Mouse (Mus musculus) cerebellum, postnatal 10 days (tissue): ENCODE measurements around the gene Plekho1.
"Not testable (repeated sequence)": the region's sequence is repeated elsewhere in the genome, so short reads cannot be mapped to it uniquely, and the experiment has no call there.

Source experiments
- DNase-seq, 2 experiments: peaks; one replicate each; pipeline ENCODE4 v3.0.0; 2021; ENCODE audit warnings: mixed read lengths in 2 of 2

The Plekho1 gene

DNA sequence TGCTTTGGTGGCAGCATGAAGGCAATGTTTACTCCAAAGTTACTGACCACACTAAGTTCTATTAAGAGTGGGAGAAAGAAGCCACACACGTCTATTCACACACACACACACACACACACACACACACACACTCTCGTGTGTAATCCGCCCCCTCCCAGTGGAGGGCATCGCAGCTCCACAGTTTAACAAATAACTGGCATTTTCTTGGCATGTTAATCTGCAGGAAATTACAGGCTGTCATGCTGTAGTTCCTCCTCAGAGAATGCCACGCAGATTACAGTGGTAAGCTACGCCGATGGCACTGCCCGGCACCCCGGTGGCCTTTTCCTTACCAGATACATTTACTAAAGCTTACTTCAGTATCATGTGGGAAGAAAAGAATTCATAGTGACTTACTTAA lies 17.5 kb downstream of the Plekho1 start:
- DNase-seq: no peak

GRCm38 (mm10) chr3:95977587-95977986 lies 18.2 kb downstream of the Plekho1 start:
- not testable (repeated sequence) for DNase-seq

GRCm38 (mm10) chr3:95977079-95977478 lies 18.7 kb downstream of the Plekho1 start:
- DNase-seq: no peak

DNA sequence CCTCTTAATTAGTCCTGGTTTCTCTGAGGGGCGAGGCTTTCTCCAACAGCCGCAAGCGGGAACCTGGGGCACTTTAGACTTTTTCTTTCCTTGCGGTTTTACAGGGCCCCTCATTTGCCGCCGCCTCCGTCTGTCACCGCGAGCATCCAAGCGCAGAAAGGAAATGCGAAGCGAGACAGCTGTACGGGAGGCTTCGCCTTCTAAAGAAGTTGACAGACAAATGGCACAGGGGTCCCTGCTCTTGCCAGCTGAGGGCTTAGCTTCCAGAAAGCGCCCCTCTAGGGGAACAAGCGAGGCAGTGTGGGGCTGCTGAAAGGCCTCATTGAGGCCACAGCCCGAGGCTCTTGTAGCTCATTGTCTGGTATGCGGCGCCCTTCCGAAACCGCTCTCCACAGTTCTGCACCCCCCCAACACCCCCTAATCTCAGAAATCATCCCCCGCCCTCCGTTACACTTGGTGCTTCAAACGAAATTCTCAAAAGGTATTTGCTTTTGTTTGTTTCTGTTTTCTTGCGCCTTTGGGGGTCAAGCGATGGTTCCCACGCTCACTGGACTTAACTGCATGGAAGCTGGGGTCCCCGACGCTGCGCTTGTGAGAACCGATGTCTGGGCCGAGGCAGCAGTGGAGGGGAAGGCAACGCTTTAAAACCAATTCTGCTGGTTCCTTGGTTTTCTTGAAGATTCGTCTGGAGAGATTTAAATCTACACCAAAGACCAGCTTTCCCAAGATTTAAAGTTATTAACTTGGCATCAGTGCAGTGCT lies 22.7 kb downstream of the Plekho1 start:
- DNase-seq: peak; percentile 66 to 76

DNA sequence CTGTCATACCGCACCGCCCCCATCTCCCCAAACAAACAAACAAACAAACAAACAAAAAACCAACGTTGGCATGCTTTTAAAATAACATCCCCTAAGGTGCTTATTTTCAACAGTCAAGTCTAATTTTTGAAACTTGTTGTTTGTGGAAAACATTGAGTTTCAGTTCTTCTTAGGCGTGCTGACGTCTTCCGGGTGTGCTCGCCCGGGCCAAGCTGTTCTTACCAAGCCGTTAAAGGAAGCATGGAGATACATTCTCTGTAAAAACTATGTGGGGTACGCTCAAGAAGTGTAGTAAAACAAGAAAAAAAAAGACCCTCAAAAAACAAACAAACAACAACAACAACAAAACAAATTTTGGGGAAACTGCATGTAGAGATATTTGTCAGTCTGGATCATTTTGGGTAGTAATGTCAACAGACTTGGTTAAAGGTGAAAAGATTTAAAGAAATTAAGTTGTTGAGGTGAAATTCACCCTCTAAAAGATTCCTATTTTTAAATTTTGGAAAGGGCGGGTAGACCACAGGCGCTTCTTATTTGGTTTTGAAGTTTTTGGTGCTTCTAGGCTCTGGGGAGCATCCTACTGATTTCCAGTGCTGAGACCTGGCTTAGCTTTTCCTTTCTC lies 23.4 kb downstream of the Plekho1 start:
- DNase-seq: no peak

DNA sequence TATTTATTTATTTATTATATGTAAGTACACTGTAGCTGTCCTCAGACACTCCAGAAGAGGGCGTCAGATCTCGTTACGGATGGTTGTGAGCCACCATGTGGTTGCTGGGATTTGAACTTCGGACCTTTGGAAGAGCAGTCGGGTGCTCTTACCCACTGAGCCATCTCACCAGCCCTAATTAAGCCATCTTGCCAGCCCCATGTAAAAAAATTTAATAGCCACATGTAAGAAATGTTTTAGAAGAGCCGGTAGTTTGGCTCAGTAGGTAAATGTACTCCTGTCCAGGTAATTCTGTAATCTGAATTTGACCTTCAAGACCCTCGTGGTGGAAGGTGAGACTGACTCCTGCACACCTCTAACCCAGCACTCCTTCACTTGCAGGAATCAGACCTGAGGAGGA lies 25.1 kb downstream of the Plekho1 start:
- DNase-seq: not testable (repeated sequence)

DNA sequence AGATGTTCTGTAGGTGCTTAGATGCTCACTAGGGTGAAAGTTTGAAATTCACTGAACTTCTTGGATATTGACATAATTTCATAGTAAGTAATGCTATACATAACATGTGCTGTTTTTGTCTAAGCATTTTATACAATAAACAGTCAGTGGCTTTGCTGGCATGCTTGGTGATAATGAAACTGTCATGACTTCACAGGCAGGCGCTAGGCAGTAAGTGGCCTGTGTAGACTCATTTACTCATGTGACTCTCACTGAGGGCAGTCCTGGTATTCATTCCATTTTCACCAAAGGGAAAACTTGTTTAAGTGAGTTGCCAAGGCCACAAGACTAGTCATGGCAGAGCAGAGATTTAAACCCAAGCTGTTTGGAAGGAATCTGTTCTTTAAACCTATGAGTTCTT lies 26.5 kb downstream of the Plekho1 start:
- DNase-seq: no peak

DNA sequence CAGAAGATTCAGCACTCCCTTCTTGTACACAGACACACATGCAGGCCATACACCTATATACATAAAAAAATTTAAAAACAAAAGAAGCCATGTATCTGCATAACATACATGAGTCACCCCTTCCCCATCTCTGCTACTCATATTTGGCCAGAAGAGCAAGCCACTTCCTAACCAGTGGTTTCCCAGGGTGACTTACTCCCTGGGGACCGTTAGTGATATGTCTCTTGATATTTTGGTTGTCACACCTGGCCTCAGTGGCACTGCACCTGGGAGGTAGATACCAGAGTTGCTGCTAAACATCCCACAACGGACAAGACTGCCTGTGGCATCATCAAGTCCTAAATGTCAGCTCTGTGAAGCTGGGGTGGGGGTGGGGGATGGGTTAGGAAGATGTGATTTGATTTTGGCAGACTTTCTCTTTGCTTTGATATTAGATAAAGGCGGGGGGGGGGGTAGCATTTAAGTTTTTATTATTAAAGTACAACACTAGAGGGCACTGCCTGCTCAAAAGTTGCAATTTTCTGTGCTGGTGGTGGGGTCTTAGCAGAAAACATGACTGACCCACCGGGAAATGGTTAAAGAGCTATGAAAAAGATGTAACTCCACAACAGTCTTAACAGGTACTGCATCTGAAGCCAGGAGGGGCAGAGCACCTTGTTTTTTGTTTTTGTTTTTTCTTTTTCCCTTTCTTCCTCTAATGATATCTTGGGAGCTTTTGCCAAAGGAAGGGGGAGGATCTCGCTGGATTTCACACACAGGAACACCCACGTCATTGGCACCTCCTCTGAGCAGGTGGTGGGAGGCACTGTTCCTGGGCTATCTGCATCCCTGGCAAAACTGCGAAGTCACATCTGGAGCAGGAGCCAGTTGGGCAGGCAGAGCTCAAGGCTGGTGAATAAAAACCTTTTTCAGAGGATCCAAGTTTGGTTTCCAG lies 30.0 kb downstream of the Plekho1 start:
- peak; percentile 68 to 82 for DNase-seq

DNA sequence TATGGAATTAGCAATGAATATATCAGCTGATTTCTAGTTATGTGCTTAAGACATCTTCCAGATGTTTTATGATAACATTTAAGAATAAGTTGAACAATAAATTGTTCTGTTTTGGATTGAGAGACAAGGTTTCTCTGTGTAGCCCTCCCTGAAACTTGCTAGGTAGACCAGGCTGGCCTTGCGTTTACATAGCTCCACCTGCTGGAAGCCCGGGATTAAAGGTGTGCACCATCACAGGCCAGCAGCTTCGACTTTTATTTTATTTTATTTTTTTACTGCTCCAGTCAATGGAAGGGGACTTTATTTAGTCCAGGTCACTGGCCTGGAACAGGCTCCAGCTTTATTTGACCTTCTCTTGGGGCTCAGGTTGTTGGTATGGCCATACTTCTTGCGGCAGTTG lies 32.1 kb downstream of the Plekho1 start:
- peak; percentile 64 to 74 for DNase-seq

GRCm38 (mm10) chr3:95963230-95963629 lies 32.6 kb downstream of the Plekho1 start:
- DNase-seq: no peak

DNA sequence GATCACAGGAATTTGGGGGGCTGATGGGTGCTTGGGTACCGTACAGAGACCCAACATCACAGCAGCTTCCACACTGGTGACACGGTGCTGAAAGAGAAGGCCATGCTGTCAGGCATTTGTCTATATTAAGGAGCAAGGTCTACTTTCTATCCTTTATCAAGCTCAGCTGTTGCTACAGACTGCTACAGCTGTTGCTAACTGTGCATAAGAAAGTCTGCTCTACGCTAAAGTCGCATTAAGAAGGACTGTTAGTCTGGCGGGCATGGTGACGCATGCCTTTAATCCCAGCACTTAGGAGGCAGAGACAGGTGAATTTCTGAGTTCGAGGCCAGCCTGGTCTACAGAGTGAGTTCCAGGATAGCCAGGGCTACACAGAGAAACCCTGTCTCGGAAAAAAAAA lies 33.6 kb downstream of the Plekho1 start:
- not testable (repeated sequence) for DNase-seq

GRCm38 (mm10) chr3:95959807-95960206 lies 36.0 kb downstream of the Plekho1 start:
- no peak for DNase-seq

- peak; percentile 28 to 59 for DNase-seq
Measured at GRCm38 (mm10) chr3:95959082-95959481, 36.7 kb downstream of the Plekho1 start.

DNA sequence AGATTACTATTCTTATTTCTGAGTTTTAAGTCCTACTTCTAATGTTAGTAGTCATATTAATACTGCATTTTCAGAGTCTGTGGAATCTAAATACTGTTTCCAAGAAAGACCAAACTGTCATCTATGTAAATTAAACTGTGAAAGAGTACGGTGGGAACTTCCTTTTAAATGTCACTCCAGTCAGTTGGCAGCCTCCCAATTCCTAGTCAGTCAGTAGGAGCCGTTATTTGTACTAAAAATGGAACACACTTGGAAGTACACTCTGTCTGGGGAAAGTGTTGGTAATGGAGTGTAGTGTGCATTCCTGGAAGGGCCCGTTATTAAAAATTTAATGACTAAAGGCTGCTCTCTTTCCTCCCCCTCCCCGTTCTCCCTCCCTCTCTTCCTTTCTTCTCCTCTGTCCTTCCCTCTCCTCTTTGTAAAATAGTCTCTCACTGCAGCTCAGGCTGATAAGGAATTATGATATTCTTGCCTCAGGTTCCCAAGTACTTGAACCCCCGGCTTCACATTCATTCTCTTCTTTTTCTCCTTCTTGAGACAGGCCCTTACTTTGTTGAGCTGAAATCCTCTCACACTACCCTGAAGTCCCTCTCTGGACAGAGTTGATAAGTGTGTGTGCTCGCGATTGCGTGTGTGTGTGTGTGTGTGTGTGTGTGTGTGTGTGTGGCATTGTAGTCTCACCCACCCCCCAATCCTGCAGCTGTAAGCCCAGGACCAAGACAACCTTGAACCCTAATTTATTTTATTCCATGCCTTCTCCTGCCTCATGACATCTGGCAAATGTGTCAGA lies 38.2 kb downstream of the Plekho1 start:
- DNase-seq: peak; percentile 19 to 38

DNA sequence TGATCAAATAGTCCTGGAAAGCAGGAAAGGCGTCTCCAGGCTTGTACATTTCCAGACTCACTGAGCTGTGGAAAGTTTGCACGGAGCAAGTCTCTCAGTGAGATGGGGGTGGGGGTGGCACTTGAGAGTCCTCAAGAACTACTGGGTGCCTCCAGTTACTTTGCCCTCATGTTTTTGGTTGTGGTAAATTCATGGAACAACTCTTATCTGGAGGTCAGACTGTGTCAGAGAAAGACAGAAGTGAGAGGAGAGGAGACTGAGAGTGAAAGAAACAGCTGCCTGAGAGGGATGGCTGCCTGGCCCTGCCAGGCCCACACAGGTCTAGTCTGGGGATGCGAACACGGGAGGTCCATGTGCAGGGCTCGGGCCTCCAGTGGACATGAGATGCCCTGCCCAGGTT lies 40.5 kb downstream of the Plekho1 start:
- no peak for DNase-seq

GRCm38 (mm10) chr3:95954648-95955173 lies 41.1 kb downstream of the Plekho1 start:
- DNase-seq: not testable (repeated sequence)

DNA sequence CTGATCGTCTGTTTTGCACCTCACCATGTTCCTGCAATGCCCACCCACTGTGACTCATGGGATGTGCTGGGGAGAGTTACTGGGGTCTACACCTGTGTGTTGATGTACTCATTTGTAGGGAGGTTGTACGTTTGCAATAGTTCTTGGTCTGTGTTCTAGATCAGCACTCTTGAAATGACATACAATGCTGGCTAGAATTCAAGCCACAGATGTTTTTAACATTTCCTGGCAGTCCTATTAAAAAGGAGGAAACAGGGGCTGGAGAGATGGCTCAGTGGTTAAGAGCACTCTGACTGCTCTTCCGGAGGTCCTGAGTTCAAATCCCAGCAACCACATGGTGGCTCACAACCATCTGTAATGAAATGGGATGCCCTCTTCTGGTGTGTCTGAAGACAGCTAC lies 42.3 kb downstream of the Plekho1 start:
- no peak for DNase-seq

- peak; percentile 60 to 69 for DNase-seq
Measured at GRCm38 (mm10) chr3:95953023-95953422, 42.8 kb downstream of the Plekho1 start.

- peak; percentile 26 to 34 for DNase-seq
Measured at GRCm38 (mm10) chr3:95951566-95951965, 44.2 kb downstream of the Plekho1 start.

- DNase-seq: peak; percentile 95 to 96
Measured at GRCm38 (mm10) chr3:95950763-95951551, 44.8 kb downstream of the Plekho1 start.

DNA sequence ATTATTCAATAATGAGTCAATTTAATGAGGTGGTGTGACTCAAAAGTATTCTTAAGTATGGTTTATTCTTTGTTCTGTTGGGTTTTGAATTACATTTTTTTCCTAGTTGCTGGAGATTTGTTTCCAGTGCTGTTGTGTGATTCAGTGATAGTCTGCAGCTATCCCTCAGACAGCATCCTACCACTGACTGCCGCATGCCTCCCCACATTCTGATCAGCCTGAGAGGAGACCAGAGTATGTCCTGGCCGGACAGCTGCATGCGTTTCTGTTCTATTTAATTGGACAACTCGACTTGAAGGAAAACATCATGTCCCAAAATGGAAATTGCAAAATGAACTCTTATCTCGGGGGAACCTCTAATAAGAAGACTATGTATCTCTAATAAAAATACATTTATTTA lies 47.5 kb downstream of the Plekho1 start:
- DNase-seq: no peak
